Mouse (Mus musculus): ENCODE measurements around the gene Shisa2. TPM values are rescaled to one million over a fixed set of nuclear protein-coding genes. Genes with fewer than 3 reads are reported as not detected.
A peak's percentile ranks its signal among the peaks of the same experiment; 100 is the strongest.
"Not testable (repeated sequence)": the region's sequence is repeated elsewhere in the genome, so short reads cannot be mapped to it uniquely, and the experiment has no call there.

The Shisa2 gene
- polyA plus RNA-seq, 1 experiment from 2014 or later, result 16.7 TPM

DNA sequence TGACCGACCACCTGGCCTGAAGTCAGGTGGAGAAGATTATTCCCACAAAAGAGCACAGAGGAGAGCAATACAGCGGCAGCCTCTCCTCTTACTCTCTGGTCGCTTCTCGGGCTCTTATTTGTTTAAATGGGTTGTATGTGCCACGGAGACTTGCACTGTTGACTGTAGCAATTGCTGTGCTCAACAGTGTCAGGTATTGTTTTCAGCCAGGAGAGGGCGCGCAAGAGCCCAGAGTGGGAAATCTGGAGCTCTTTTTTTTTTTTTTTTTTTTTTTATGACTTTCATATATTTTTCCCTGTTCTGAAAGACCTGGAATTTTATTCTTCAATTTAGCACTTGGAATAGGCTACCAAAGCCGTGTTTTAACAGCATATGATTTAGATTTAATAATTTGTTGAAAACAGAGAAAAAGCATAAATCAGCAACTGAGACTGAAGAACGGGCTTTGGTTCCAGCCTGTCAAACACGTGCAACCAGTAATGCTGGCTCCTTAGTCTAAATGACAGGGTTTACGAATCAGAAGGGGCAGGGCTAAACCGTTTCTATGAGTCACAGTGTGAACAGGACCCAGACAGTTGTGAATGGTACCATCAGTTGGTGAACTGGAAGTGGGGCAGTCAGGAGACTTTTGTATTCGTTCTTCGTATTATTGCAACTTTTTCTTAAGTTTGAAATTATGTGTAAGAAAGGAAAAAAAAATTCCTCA, 12.0 kb upstream of the Shisa2 start:
- H3K27me3 ChIP-seq, result no peaks in the 10 kb centered on the region
- H3K36me3 ChIP-seq, result no peaks in the 10 kb centered on the region
- H3K4me3 ChIP-seq (replicated peaks), result no peak overlapping the region
- 0 out of 2 replicates have a peak, but pooled peaks cover 6% of the 10 kb centered on the region for H3K4me1 ChIP-seq
- H3K9ac ChIP-seq, result no peak overlapping the region
- no peak overlapping the region for H3K27ac ChIP-seq (replicated peaks)
- ATAC-seq (ENCODE audit: insufficient number of reproducible peaks, low FRiP score, low TSS enrichment, low read depth), result no peak
- H3K4me2 ChIP-seq (replicated peaks), result no peak overlapping the region
- 47% methylated on average over 14 of the region's 14 CpGs for WGBS
- H3K9me3 ChIP-seq (replicated peaks), result no peaks in the 10 kb centered on the region

DNA sequence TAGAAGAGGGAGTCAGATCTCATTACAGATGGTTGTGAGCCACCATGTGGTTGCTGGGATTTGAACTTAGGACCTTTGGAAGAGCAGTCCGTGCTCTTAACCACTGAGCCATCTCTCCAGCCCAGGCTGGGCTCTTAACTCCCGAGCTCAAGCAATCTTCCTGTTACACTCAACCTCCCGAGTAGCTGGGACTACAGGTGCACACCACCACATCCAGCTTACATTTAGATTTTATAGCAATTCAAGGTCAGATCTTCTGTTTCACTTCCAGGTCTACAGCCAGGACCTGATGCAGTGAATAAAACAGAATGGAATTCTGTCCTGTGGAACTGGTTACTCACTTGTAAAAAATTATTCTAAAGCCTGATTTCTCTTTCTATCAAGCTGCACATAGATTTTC, 11.0 kb upstream of the Shisa2 start:
- H3K4me3 ChIP-seq (replicated peaks); H3K4me2 ChIP-seq (replicated peaks); H3K9me3 ChIP-seq (replicated peaks); ATAC-seq (ENCODE audit: insufficient number of reproducible peaks, low FRiP score, low TSS enrichment, low read depth); H3K27ac ChIP-seq (replicated peaks); H3K4me1 ChIP-seq; H3K36me3 ChIP-seq; H3K27me3 ChIP-seq; H3K9ac ChIP-seq: not testable (repeated sequence)
- 68% methylated on average over 3 of the region's 3 CpGs for WGBS

DNA sequence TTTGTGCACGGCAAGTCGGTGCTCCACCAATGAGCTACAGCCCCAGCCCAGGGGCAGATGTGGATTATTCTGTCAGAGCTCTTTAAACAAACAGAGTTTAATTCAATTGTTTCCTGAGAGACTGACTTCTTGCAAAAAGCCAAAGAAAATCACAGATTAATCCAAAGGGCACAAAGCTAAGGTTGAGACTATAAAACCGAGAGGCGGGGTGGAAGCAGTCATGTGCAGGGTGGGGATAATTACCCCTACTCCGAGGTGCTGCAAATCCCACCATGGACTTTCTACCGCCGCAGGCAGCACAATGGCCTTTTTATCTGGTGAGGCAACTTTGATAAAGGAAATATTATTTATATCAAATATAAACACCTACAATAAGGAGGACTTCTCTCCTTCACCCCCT, 8.3 kb upstream of the Shisa2 start:
- H3K9ac ChIP-seq, result no peak overlapping the region
- H3K27me3 ChIP-seq, result no peaks in the 10 kb centered on the region; the same call in 1 of the 2 replicates
- H3K36me3 ChIP-seq, result no peaks in the 10 kb centered on the region
- H3K9me3 ChIP-seq (replicated peaks), result no peaks in the 10 kb centered on the region
- H3K4me3 ChIP-seq (replicated peaks), result no peak overlapping the region
- 58% methylated on average over 7 of the region's 7 CpGs for WGBS
- H3K27ac ChIP-seq (replicated peaks), result no peak overlapping the region
- ATAC-seq (ENCODE audit: insufficient number of reproducible peaks, low FRiP score, low TSS enrichment, low read depth), result no peak
- H3K4me2 ChIP-seq (replicated peaks), result no peak overlapping the region
- 0 out of 2 replicates have a peak, but pooled peaks cover 6% of the 10 kb centered on the region for H3K4me1 ChIP-seq

DNA sequence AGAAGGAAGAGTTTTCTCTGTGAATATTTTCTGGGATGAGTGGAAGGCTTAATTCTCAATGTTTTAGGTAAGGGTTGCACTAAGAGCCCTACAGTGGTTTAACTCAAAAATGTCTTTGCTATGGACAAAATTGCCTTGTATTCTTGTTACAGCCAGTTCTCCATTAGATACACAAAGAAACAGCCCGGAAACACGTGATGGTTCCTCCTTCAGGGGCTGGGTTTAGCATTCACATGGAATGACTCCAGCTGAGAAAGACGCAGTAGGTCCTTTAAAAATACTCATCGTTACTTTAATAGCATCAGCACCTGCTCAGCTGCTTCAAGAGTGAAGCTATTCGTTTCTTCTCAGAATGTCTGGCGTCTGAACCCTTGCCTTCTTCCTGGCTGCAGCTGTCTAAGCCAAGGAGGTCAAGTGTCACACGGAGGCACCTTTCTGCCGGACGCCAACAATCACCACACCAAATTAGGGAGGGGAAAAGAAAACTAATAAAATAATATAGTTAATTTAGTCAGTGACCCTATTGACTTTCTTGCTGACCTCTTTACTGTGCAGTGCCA, 702 bp upstream of the Shisa2 start:
- Histone ChIP-seq H3K27ac (replicated peaks) (no peak overlapping the region), H3K9me3 (replicated peaks) (no peaks in the 10 kb centered on the region), H3K9ac (no peak overlapping the region), H3K4me3 (replicated peaks) (peak overlapping the region; percentile 63; the same call in 1 of the 2 replicates), H3K4me1 (peaks cover 26% of the 10 kb centered on the region), H3K4me2 (replicated peaks) (peak overlapping the region; percentile 96; the same call in 1 of the 2 replicates), H3K36me3 (no peaks in the 10 kb centered on the region), H3K27me3 (peaks cover 38% of the 10 kb centered on the region)
- WGBS, result 30% methylated on average over 9 of the region's 9 CpGs
- no peak for ATAC-seq (ENCODE audit: insufficient number of reproducible peaks, low FRiP score, low TSS enrichment, low read depth)

DNA sequence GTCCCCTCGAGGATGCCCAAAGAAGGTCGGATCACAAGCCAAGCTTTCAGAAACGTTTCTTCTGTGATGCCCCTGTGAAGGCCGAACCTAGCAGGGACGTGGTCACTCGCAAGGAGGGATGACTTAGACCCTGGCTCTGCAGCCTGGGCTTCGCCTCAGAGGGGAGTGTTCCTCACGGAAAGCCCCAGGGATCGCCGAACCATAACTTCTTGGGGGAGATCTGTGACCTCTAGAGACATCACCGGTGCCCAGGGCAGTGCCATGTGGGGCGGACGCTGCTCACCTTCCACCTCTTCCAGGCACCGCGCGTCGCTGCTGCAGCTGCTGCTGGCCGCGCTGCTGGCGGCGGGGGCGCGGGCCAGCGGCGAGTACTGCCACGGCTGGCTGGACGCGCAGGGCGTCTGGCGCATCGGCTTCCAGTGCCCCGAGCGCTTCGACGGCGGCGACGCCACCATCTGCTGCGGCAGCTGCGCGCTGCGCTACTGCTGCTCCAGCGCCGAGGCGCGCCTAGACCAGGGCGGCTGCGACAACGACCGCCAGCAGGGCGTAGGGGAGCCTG, 777 bp downstream of the Shisa2 start:
- no peak for ATAC-seq (ENCODE audit: insufficient number of reproducible peaks, low FRiP score, low TSS enrichment, low read depth)
- H3K4me3 ChIP-seq (replicated peaks), result peak overlapping the region; percentile 63
- under 1% methylated on average over 51 of the region's 51 CpGs for WGBS
- peak overlapping the region; percentile 47 for H3K9ac ChIP-seq
- H3K4me2 ChIP-seq (replicated peaks), result peak overlapping the region; percentile 96
- H3K4me1 ChIP-seq, result peaks cover 26% of the 10 kb centered on the region
- H3K27me3 ChIP-seq, result peaks cover 38% of the 10 kb centered on the region
- H3K27ac ChIP-seq (replicated peaks), result peak overlapping the region; percentile 72
- no peaks in the 10 kb centered on the region for H3K9me3 ChIP-seq (replicated peaks)
- no peaks in the 10 kb centered on the region for H3K36me3 ChIP-seq

DNA sequence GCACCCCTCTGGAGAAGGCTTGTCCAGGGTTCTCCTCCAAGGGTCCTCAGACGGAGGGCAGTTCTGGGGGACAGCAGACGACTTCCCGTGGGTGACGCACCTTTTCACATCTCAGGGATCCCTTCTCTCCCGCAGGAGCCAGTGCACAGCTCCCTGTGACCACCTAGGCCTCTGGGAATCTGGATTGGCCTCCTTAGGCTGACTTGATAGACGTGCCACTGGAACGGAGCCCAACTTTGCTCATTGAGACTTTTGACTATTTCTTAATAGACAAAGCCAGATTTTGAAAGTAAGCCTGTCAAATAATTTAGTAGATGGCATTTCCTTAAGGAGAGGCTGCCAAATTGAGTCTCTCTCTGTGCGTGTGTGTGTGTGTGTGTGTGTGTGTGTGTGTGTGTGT, 1.6 kb downstream of the Shisa2 start:
- H3K4me2 ChIP-seq (replicated peaks), result peak overlapping the region; percentile 96
- WGBS, result 17% methylated on average over 8 of the region's 8 CpGs

DNA sequence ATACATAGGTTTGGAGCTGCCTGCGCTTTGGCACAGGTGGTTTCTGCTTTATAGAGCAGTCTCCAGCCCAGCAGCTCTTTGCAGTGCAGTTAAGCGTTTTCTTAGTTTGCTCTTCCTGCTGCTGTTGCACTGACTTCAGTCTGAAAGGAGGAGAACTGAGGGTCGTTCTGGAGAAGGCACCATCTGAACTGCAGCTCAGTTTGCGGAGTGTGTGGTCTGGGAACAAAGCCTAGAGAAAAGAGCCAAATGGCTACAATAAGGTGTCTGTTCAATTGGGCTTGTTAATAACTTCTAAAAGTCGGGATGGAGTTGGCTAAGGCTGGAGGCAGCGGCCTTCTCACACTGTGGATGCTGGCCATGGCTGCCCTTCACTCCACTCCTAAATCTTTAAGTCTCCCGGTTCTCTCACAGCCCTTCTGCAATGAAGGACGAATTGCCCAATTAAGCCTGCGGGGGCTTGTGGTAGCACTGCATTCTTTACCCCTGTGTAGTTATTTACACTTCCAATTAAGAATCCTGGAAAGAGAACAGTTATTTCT, 2.1 kb downstream of the Shisa2 start:
- H3K36me3 ChIP-seq, result no peaks in the 10 kb centered on the region
- WGBS, result 18% methylated on average over 9 of the region's 9 CpGs
- H3K4me1 ChIP-seq, result peaks cover 26% of the 10 kb centered on the region
- no peak for ATAC-seq (ENCODE audit: insufficient number of reproducible peaks, low FRiP score, low TSS enrichment, low read depth)
- H3K9me3 ChIP-seq (replicated peaks), result no peaks in the 10 kb centered on the region
- H3K9ac ChIP-seq, result no peak overlapping the region
- H3K4me2 ChIP-seq (replicated peaks), result peak overlapping the region; percentile 96
- H3K4me3 ChIP-seq (replicated peaks), result peak overlapping the region; percentile 63
- H3K27me3 ChIP-seq, result peaks cover 36% of the 10 kb centered on the region
- peak overlapping the region; percentile 41; the same call in 1 of the 2 replicates for H3K27ac ChIP-seq (replicated peaks)

More for the DNA sequence above, 1.6 kb downstream of the Shisa2 start:
- Histone ChIP-seq H3K4me1 (peaks cover 26% of the 10 kb centered on the region), H3K9ac (no peak overlapping the region), H3K27ac (replicated peaks) (no peak overlapping the region), H3K9me3 (replicated peaks) (no peaks in the 10 kb centered on the region), H3K4me3 (replicated peaks) (peak overlapping the region; percentile 63), H3K36me3 (no peaks in the 10 kb centered on the region), H3K27me3 (peaks cover 38% of the 10 kb centered on the region)
- no peak for ATAC-seq (ENCODE audit: insufficient number of reproducible peaks, low FRiP score, low TSS enrichment, low read depth)

DNA sequence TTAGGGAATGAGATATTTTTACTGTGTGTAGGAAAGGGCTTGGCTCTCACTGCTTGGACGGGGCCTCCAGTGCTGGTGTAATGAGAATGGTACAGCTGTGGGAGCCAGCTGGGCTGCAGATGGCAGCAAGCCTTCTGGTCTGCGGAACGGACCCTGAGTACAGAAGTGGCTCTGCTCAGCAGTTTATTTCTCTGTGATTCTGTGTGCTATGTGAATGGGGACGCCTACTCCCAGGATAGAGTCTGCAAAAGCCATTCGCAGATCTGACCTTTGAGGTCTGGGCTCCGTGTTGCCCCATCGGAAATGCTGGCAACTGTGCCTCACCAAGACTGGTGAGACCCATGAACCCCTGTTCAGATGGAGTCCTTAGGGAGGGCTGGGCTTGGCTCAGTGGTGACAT, 2.7 kb downstream of the Shisa2 start:
- peak; percentile 49; the same call in 1 of the 2 replicates for ATAC-seq (ENCODE audit: insufficient number of reproducible peaks, low FRiP score, low TSS enrichment, low read depth)
- H3K9ac ChIP-seq, result no peak overlapping the region
- 17% methylated on average over 7 of the region's 7 CpGs for WGBS
- peaks cover 26% of the 10 kb centered on the region for H3K4me1 ChIP-seq
- H3K4me3 ChIP-seq (replicated peaks), result peak overlapping the region; percentile 63
- H3K27ac ChIP-seq (replicated peaks), result 0 out of 2 replicates have a peak overlapping the region, but pooled peaks have one; percentile 41
- peak overlapping the region; percentile 96 for H3K4me2 ChIP-seq (replicated peaks)
- H3K9me3 ChIP-seq (replicated peaks), result no peaks in the 10 kb centered on the region
- H3K36me3 ChIP-seq, result no peaks in the 10 kb centered on the region
- H3K27me3 ChIP-seq, result peaks cover 35% of the 10 kb centered on the region

DNA sequence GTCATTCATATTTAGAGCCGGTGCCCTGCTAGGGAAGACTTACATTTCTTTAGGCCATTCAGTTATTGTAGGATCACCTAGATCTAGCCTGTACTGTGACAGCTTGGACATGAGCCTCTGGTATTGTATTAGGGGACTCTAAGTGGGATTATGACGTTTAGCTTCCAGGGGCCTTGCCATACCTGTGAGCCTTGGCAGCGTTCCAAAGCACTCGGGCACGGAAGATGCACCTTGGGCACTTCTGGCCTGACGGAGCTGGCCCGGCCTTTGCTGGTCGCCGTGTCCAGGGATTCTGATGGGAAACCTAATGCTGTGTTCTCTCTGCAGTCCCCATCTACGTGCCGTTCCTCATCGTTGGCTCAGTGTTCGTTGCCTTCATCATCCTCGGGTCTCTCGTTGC, 4.2 kb downstream of the Shisa2 start:
- no peak for ATAC-seq (ENCODE audit: insufficient number of reproducible peaks, low FRiP score, low TSS enrichment, low read depth)
- no peak overlapping the region for H3K4me3 ChIP-seq (replicated peaks)
- peaks cover 25% of the 10 kb centered on the region for H3K27me3 ChIP-seq
- 88% methylated on average over 15 of the region's 15 CpGs for WGBS
- H3K4me1 ChIP-seq, result peaks cover 26% of the 10 kb centered on the region
- H3K9ac ChIP-seq, result no peak overlapping the region
- no peaks in the 10 kb centered on the region for H3K36me3 ChIP-seq
- H3K9me3 ChIP-seq (replicated peaks), result no peaks in the 10 kb centered on the region
- H3K4me2 ChIP-seq (replicated peaks), result no peak overlapping the region
- no peak overlapping the region for H3K27ac ChIP-seq (replicated peaks)

DNA sequence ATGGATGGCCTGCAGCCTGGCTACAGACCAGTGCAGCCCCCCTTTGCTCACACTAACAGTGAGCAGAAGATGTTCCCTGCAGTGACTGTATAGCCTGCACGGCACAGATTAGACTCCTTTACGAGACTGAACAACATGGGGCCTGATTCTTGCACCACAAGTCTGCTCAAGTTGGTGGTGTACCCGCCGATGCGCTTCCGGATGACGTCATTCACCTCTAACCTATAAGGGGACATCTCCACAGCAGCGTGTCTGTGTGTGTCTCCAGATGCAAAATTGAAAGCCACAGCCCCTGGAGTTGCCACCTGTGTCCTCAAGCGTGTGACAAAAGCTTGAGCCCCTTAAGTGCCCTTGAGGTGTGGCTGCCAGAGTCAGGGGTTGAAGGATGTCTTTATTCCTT, 5.0 kb downstream of the Shisa2 start:
- no peaks in the 10 kb centered on the region for H3K9me3 ChIP-seq (replicated peaks)
- ATAC-seq (ENCODE audit: insufficient number of reproducible peaks, low FRiP score, low TSS enrichment, low read depth), result no peak
- H3K4me1 ChIP-seq, result peaks cover 26% of the 10 kb centered on the region

DNA sequence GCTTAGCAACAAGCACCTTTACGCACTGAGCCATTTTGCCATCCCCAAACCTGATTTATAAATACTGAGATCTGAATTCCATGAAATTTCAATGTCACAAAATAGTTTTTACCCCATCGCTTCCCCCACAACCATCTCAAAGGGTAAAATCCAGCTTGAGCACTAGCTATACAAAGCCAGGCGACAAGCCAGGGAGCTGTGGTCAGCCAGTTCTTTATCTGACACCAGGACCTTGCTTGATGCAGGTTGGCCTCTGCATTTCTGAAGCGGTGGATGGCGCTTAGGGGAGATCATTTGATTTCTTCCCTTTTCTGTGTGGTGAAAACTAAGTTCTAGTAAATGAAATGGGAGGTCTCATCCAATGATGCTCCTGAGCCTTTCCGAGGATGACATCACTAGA, 7.0 kb downstream of the Shisa2 start:
- Histone ChIP-seq H3K9ac (no peak overlapping the region), H3K4me1 (peaks cover 12% of the 10 kb centered on the region), H3K36me3 (no peaks in the 10 kb centered on the region), H3K27me3 (peaks cover 6% of the 10 kb centered on the region; the same call in 1 of the 2 replicates), H3K9me3 (replicated peaks) (no peaks in the 10 kb centered on the region), H3K27ac (replicated peaks) (no peak overlapping the region), H3K4me2 (replicated peaks) (no peak overlapping the region), H3K4me3 (replicated peaks) (no peak overlapping the region)
- no peak for ATAC-seq (ENCODE audit: insufficient number of reproducible peaks, low FRiP score, low TSS enrichment, low read depth)
- 90% methylated on average over 6 of the region's 6 CpGs for WGBS

More for the DNA sequence above, 5.0 kb downstream of the Shisa2 start:
- H3K4me2 ChIP-seq (replicated peaks), result no peak overlapping the region
- H3K27me3 ChIP-seq, result peaks cover 17% of the 10 kb centered on the region
- no peak overlapping the region for H3K27ac ChIP-seq (replicated peaks)
- WGBS, result 88% methylated on average over 9 of the region's 9 CpGs
- no peak overlapping the region for H3K9ac ChIP-seq
- H3K4me3 ChIP-seq (replicated peaks), result no peak overlapping the region
- no peaks in the 10 kb centered on the region for H3K36me3 ChIP-seq
